Mouse (Mus musculus) small intestine, adult 2 months (tissue): Measurements from ENCODE around the gene Atp6v0b.

Experiments
- CTCF ChIP-seq: fragments of 200-500 bp; IDR thresholded peaks from 2 replicates; pipeline ENCODE4 v1.5.1; 2012; ENCODE audit warnings: low read depth, mild to moderate bottlenecking, control low read depth, inconsistent platforms, low read length, moderate library complexity, mixed read lengths; ENCODE audit not compliant: insufficient replicate concordance, insufficient read length; ENCODE audit errors: extremely low read depth
- POLR2A ChIP-seq: fragments of 200-500 bp; IDR thresholded peaks from 2 replicates; pipeline ENCODE4 v1.6.1; 2012; ENCODE audit warnings: low read depth, mild to moderate bottlenecking, control low read depth, inconsistent platforms, low read length, moderate library complexity

DNA sequence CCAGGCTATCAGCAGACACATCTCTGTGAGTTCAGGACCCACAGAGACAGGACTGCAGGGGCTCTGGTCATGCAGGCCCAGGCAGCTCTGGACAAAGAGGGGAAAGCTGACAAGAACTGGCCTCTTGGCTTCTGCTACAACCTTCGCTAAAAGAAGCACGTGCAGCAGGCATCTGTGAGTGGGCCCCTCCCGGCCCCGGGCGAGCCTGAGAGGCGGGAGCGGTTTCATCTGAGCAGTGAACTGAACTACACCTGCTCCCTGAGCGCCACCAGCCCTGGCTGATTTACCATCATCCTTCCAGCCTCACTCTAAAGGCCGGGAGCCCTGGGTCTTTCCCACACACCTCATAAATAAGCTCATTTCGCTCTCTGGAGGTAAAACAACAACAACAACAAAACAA is 8.8 kb downstream of the Atp6v0b start:
- no peak for TF ChIP-seq CTCF
- TF ChIP-seq POLR2A = no peak
